Mouse (Mus musculus) thymus, adult 2 months (tissue): ENCODE results near the gene Ribc2. TPM values are rescaled to one million over a fixed set of nuclear protein-coding genes. Genes with fewer than 3 reads are reported as not detected.

Source experiments
- DNase-seq: peaks from one replicate; pipeline ENCODE4 v3.0.0; 2021
- H3K27ac ChIP-seq: fragments of 200-500 bp; 2 replicates; pipeline ENCODE4 v1.5.1; 2012; ENCODE audit warnings: low read length, control low read depth; ENCODE audit not compliant: control insufficient read depth, insufficient read depth
- H3K27me3 ChIP-seq: fragments of 200-500 bp; 2 replicates; pipeline ENCODE4 v1.6.1; 2012; ENCODE audit warnings: mild to moderate bottlenecking, low read length, moderate library complexity, mixed read lengths; ENCODE audit not compliant: control insufficient read depth, insufficient read depth
- H3K36me3 ChIP-seq: fragments of 200-500 bp; 2 replicates; pipeline ENCODE4 v1.6.1; 2012; ENCODE audit warnings: mild to moderate bottlenecking, low read length, moderate library complexity; ENCODE audit not compliant: control insufficient read depth, insufficient read depth
- H3K4me1 ChIP-seq: fragments of 200-500 bp; replicated peaks from 2 replicates; pipeline ENCODE4 v1.6.1; 2012; ENCODE audit warnings: low read length; ENCODE audit not compliant: control insufficient read depth, insufficient read depth
- H3K4me3 ChIP-seq: fragments of 200-500 bp; 2 replicates; pipeline ENCODE4 v1.5.1; 2012; ENCODE audit warnings: mild to moderate bottlenecking, low read length, control low read depth, moderate library complexity; ENCODE audit not compliant: control insufficient read depth, insufficient read depth
- CTCF ChIP-seq: fragments of 200-500 bp; IDR thresholded peaks from 2 replicates; pipeline ENCODE4 v1.5.1; 2012; ENCODE audit warnings: mild to moderate bottlenecking, control low read depth, low read length, moderate library complexity, borderline replicate concordance; ENCODE audit not compliant: control insufficient read depth, poor library complexity, insufficient read depth; ENCODE audit errors: extremely low read depth
- POLR2A ChIP-seq: fragments of 200-500 bp; IDR thresholded peaks from 2 replicates; pipeline ENCODE4 v1.6.1; 2012; ENCODE audit warnings: mild to moderate bottlenecking, low read length, control low read depth, moderate library complexity; ENCODE audit not compliant: control insufficient read depth, poor library complexity, insufficient read depth; ENCODE audit errors: extremely low read depth
- WGBS: fragments of 180-500 bp; shearing (Covaris S2); methylation state at CpG from one replicate; pipeline ENCODE4 v1.1.7; 2018; 5-methylcytosine and 5-hydroxymethylcytosine counted together
- polyA plus RNA-seq: library from polyadenylated mRNA; depleted of rRNA; stranded (reverse); fragments of >200 nt; gene quantifications from 2 replicates; pipeline ENCODE4 v1.2.3, GENCODE M21; 2012; rRNA removed

The Ribc2 gene
- polyA plus RNA-seq: 0.09 and 0.19 TPM in 2 replicates

DNA sequence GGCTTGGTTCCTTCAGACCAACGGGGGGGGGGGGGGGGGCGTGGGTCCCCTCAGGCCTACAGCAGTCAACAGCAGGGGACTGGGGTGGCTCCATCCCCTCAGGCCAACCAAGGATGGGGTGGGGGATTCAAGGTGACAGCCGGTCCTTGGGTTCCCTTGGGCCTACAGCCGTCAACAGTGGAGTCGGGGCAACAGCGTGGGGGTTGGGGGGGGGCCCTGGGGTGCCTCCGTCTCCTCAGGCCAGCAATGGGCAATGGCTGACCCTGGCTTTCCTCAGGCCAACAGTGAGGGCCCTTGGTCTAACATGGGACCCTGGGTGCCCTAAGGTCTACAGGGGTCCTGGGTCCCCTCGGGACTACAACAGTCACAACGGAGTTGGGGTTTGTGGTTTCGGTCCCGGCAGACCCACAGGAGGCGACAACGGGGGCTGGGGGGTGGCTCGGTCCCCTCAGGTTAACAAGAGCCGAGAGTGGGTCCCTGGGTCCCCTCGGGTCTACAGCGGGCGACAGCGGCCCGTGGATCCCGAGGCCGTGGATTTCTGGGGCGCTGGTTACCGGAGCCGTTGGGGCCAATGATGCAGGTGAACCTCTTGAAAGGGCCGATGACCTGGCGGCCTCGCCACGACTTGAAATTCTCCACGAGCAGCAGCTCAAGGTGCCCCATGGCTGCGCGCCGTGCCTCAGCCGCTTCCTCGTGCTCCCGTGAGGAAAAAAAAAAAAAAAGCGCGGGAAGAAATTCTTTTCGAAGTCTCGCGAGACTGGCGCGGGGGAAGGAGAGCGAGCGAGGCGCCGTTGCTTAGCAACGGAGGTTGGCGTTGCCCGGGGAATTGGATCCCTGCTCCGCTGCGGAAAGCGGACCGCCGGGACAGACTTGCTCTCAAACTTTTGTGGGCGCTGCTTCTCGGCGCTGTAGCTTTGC, at the start of gene Ribc2, which contains the start of gene Smc1b:
Gene Ribc2 (plus strand): TSS at position 804 of the 918 bp plus-strand sequence.
Gene Smc1b (minus strand): TSS at position 690 of the 918 bp plus-strand sequence.
- H3K36me3 ChIP-seq: no peaks in the 10 kb centered on the region
- no peak for TF ChIP-seq CTCF
- no peak for TF ChIP-seq POLR2A
- 41% methylated on average over 56 of the region's 58 CpGs for WGBS
- DNase-seq: no peak
- no peaks in the 10 kb centered on the region for H3K27me3 ChIP-seq
- no peak within 1 kb of the TSS for H3K4me3 ChIP-seq
- no peak within 1 kb of the TSS for H3K27ac ChIP-seq
- 0 out of 2 replicates have a peak, but pooled peaks cover 3% of the 10 kb centered on the region for H3K4me1 ChIP-seq

- no peaks in the 10 kb centered on the region for H3K27me3 ChIP-seq
- 70% methylated on average over 1 of the region's 1 CpGs for WGBS
- no peak overlapping the region for H3K27ac ChIP-seq
- H3K36me3 ChIP-seq: no peaks in the 10 kb centered on the region
- TF ChIP-seq CTCF: no peak
- no peak for TF ChIP-seq POLR2A
- H3K4me1 ChIP-seq: no peaks in the 10 kb centered on the region
- no peak for DNase-seq
- no peak overlapping the region for H3K4me3 ChIP-seq
These were observed 46.2 kb upstream of the Ribc2 start for GRCm38 (mm10) chr15:85085641-85086040.

DNA sequence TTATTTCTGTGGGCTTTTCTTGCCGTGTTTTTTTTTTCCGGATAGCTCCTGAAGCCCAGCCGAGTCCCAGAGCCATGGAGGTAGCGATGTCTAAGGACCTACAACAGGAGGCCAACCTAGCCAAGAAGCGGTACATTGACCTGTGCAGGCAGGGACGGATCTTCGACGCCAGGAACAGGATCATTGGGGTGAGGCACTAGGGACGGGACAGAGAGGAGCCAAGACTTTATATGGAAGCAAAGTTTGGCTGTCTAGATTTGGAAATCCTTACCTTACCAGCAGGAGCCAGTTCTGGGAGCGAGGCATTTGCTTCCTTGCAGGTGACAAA, 279 bp downstream of the Ribc2 start:
- H3K27me3 ChIP-seq: no peaks in the 10 kb centered on the region
- no peak for DNase-seq
- H3K27ac ChIP-seq: no peak overlapping the region
- no peaks in the 10 kb centered on the region for H3K36me3 ChIP-seq
- no peak for TF ChIP-seq POLR2A
- no peak overlapping the region for H3K4me3 ChIP-seq
- H3K4me1 ChIP-seq: 0 out of 2 replicates have a peak, but pooled peaks cover 3% of the 10 kb centered on the region
- WGBS: 46% methylated on average over 10 of the region's 10 CpGs

- TF ChIP-seq CTCF (no peak), POLR2A (no peak)
- H3K36me3 ChIP-seq: no peaks in the 10 kb centered on the region
- no peak overlapping the region for H3K27ac ChIP-seq
- 0 out of 2 replicates have a peak, but pooled peaks cover 3% of the 10 kb centered on the region for H3K4me1 ChIP-seq
- no peaks in the 10 kb centered on the region for H3K27me3 ChIP-seq
- DNase-seq: no peak
- H3K4me3 ChIP-seq: no peak overlapping the region
- WGBS: 17% methylated on average over 9 of the region's 9 CpGs
These were observed 3.3 kb downstream of the Ribc2 start for GRCm38 (mm10) chr15:85135143-85135542.

DNA sequence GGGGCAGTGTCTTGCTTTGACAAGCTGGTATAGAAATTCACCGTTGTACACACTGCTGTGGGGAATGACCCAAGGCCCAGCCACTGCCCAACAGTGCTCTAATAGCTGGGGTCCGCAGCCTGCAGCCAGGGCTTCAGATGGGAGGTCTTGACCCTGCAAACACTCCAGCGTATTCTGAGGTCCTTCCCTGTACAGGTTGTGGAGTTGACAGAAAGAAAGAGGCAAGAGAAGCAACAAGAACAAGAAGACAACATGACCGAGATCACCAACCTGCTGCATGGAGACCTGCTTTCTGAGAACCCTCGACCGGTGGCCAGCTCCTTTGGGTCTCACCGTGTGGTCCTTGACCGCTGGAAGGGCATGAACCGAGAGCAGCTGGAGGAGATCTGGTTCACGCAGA, 9.4 kb downstream of the Ribc2 start:
- Histone ChIP-seq H3K27me3 (no peaks in the 10 kb centered on the region), H3K36me3 (no peaks in the 10 kb centered on the region), H3K4me3 (no peak overlapping the region), H3K4me1 (no peaks in the 10 kb centered on the region), H3K27ac (no peak overlapping the region)
- WGBS: 97% methylated on average over 10 of the region's 10 CpGs
- TF ChIP-seq POLR2A (no peak), CTCF (no peak)
- no peak for DNase-seq

DNA sequence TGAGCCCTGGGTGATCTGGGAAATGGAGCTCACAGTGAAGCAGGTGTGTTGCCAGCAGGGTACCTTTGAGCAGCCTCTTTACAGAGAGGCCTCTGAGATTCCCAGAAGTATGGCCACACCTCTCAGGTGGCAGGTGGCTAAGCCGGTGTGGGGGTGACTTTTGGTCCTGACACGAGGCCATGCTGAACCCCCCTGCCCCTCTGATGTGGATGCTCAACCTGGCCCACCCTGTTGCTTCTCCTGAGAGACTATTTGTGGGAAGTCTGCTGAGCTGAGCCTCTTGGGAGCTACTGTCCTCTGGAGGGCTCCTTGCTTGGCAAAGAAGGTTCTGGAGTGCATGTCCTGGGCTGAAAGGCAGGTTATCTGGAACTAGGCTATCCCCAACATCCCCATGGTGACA, 10.6 kb downstream of the Ribc2 start:
- Histone ChIP-seq H3K27ac (no peak overlapping the region), H3K4me1 (no peaks in the 10 kb centered on the region), H3K36me3 (no peaks in the 10 kb centered on the region), H3K27me3 (no peaks in the 10 kb centered on the region), H3K4me3 (no peak overlapping the region)
- DNase-seq: no peak
- TF ChIP-seq POLR2A: no peak
- no peak for TF ChIP-seq CTCF
- 69% methylated on average over 2 of the region's 2 CpGs for WGBS
